Mouse (Mus musculus): Measurements from ENCODE around the gene Elk4.

DNA sequence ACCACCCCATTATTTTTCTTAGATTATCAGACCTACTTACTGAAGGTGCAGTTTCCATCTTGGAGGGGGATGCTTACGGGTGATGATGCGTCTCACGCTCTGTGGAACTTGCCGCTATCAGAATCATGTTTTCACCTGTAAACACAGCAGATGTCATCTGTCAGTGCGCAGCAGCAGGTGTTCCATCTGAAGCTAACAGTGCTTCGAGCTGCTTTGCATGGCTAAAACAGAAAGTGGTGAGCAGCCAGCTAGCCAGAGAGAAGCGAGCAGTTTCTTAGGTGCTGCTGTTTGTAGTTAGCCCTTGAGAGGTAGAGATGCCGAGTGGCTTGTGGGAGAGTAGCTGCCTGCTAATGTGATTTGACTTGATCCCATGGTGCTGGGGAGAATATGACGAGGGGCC is 21.0 kb downstream of the Elk4 start:
- no peak for TF ChIP-seq CTCF (IDR thresholded peaks at IDR 0.05; ENCODE audit: low read depth, low read length)
- no peak for TF ChIP-seq POLR2A (IDR thresholded peaks at IDR 0.05; ENCODE audit: borderline replicate concordance, low read depth, low read length)

Measured in bone marrow macrophage, adult 2 months (primary cell).